Mouse (Mus musculus) telencephalon, adult 2 months (tissue): ENCODE measurements around the gene Ankrd54.

Experiments
- DNase-seq: peaks from one replicate; pipeline ENCODE4 v3.0.0-alpha.2; 2011; ENCODE audit warnings: low read depth, low spot score

Ankrd54 gene

GRCm38 (mm10) chr15:79075658-79076365, 13.1 kb upstream of the Ankrd54 start:
- no peak for DNase-seq

GRCm38 (mm10) chr15:79074913-79075532, 12.3 kb upstream of the Ankrd54 start, which contains the start of gene Eif3l:
TSS of gene Eif3l (plus strand) at chr15:79075179.
- peak; percentile 90 for DNase-seq

GRCm38 (mm10) chr15:79074446-79074845, 11.8 kb upstream of the Ankrd54 start:
- DNase-seq = no peak

GRCm38 (mm10) chr15:79073752-79074151, 11.1 kb upstream of the Ankrd54 start:
- DNase-seq = no peak

- no peak for DNase-seq
These were observed 8.7 kb upstream of the Ankrd54 start for GRCm38 (mm10) chr15:79071117-79072039.

GRCm38 (mm10) chr15:79068416-79068815, 5.7 kb upstream of the Ankrd54 start:
- DNase-seq = no peak

- no peak for DNase-seq
These were observed 4.9 kb upstream of the Ankrd54 start for GRCm38 (mm10) chr15:79067631-79068030.

- no peak for DNase-seq
These were observed 3.6 kb upstream of the Ankrd54 start for GRCm38 (mm10) chr15:79066276-79066675.

- no peak for DNase-seq
These were observed 2.5 kb upstream of the Ankrd54 start for GRCm38 (mm10) chr15:79065086-79065770.

GRCm38 (mm10) chr15:79063160-79063740, 557 bp upstream of the Ankrd54 start:
- no peak for DNase-seq

GRCm38 (mm10) chr15:79060887-79061565, 1.7 kb downstream of the Ankrd54 start:
- DNase-seq = no peak

- DNase-seq = no peak
These were observed 4.8 kb downstream of the Ankrd54 start for GRCm38 (mm10) chr15:79057850-79058249.

- DNase-seq = no peak
These were observed 6.1 kb downstream of the Ankrd54 start for GRCm38 (mm10) chr15:79056601-79057000.

- DNase-seq = no peak
These were observed 10.3 kb downstream of the Ankrd54 start for GRCm38 (mm10) chr15:79052366-79052765.

- no peak for DNase-seq
These were observed 11.0 kb downstream of the Ankrd54 start for GRCm38 (mm10) chr15:79051461-79052360.

GRCm38 (mm10) chr15:79050964-79051363, 11.7 kb downstream of the Ankrd54 start:
- no peak for DNase-seq

GRCm38 (mm10) chr15:79050160-79050845, 12.4 kb downstream of the Ankrd54 start:
- DNase-seq = no peak

GRCm38 (mm10) chr15:79048186-79048585, 14.5 kb downstream of the Ankrd54 start:
- no peak for DNase-seq

GRCm38 (mm10) chr15:79044837-79045236, 17.9 kb downstream of the Ankrd54 start:
- DNase-seq = no peak
